Mouse (Mus musculus): ENCODE measurements at regions not wholly inside any gene's neighbourhood (a gene's known extent, or its start where the extent isn't known, plus 50 kb on each side); places are given as distances from the start of the nearest gene placed in this dataset.
"Not testable (repeated sequence)": the region's sequence is repeated elsewhere in the genome, so short reads cannot be mapped to it uniquely, and the experiment has no call there.

- not testable (repeated sequence) for TF ChIP-seq CTCF (IDR thresholded peaks at IDR 0.05; ENCODE audit: borderline replicate concordance, extremely low read depth, insufficient read depth, insufficient read length); POLR2A (IDR thresholded peaks at IDR 0.05; ENCODE audit: borderline replicate concordance, extremely low read depth, insufficient read depth, insufficient read length, poor library complexity, severe bottlenecking)
Observed at GRCm38 (mm10) chr6:109957901-109958300, 687.5 kb upstream of the Grm7 start.
